Mouse (Mus musculus) bone marrow, adult 2 months (tissue): ENCODE measurements around the gene Zfp143.

Source experiments
- CTCF ChIP-seq: fragments of 200-500 bp; IDR thresholded peaks from 2 replicates; pipeline ENCODE4 v1.5.1; 2011; ENCODE audit warnings: low read length, control low read depth; ENCODE audit not compliant: control insufficient read depth, insufficient read depth
- POLR2A ChIP-seq: fragments of 200-500 bp; IDR thresholded peaks from 2 replicates; pipeline ENCODE4 v1.6.1; 2011; ENCODE audit warnings: low read depth, mild to moderate bottlenecking, control low read depth, low read length, borderline replicate concordance; ENCODE audit not compliant: control insufficient read depth

DNA sequence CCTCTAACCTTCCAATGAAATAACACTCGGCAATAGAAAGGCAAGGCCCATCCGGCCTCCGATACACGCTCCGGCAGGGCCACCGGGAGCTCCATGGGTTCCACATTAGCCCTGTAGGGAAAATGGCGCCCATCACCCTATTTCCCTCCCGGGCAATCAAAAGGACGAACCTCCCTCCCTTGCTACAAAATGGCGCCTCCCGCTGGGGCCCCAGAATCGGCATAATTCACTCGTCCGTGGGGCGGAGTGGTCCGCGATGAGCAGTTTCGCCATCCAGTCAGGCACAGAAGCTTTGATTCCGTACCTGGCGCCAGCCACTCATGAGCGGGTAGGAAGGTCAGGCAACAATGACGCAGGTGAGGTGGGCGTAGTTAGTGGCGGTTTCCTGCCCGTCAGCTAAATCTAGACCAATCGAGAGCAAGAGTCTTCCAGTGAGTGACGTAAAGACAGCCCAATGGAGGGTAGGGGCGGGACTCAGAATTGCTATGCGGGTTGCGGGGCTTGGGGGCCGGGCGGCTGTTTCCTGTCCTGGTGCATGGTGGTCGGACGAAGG, at the start of gene Zfp143:
- TF ChIP-seq POLR2A (peak; percentile 61; the same call in 1 of the 2 replicates), CTCF (no peak)
